Mouse (Mus musculus) bone marrow macrophage, adult 2 months (primary cell): Measurements from ENCODE around the gene 1110065P20Rik. TPM values are rescaled to one million over a fixed set of nuclear protein-coding genes. Genes with fewer than 3 reads are reported as not detected.

Experiments used
- H3K27ac ChIP-seq: 2 replicates; pipeline ENCODE4 v1.5.1; 2012; ENCODE audit warnings: low read depth, low read length; ENCODE audit not compliant: insufficient read depth
- H3K4me1 ChIP-seq: 2 replicates; pipeline ENCODE4 v1.6.1; 2012; ENCODE audit warnings: low read length; ENCODE audit not compliant: control insufficient read depth, insufficient read depth
- H3K4me3 ChIP-seq: 2 replicates; pipeline ENCODE4 v1.5.1; 2012; ENCODE audit warnings: mild to moderate bottlenecking, low read length, moderate library complexity; ENCODE audit not compliant: insufficient read depth
- CTCF ChIP-seq: IDR thresholded peaks from 2 replicates; pipeline ENCODE4 v1.5.1; 2012; ENCODE audit warnings: low read depth, mild to moderate bottlenecking, low read length, moderate library complexity
- POLR2A ChIP-seq: IDR thresholded peaks from 2 replicates; pipeline ENCODE4 v1.6.1; 2012; ENCODE audit warnings: mild to moderate bottlenecking, low read depth, low read length, borderline replicate concordance
- polyA plus RNA-seq: library from polyadenylated mRNA; stranded (reverse); fragments of >200 nt; gene quantifications from 2 replicates; pipeline ENCODE4 v1.2.4, GENCODE M21; 2012; ENCODE audit not compliant: missing spikeins, insufficient read depth, insufficient read length

Gene 1110065P20Rik
- 7.6 and 9.5 TPM in 2 replicates for polyA plus RNA-seq

- peak within 1 kb of the TSS; percentile 69 for H3K4me3 ChIP-seq
- no peak for TF ChIP-seq CTCF
- TF ChIP-seq POLR2A: no peak
- H3K27ac ChIP-seq: peak within 1 kb of the TSS; percentile 79
- H3K4me1 ChIP-seq: peaks cover 14% of the 10 kb centered on the region
Measured at GRCm38 (mm10) chr4:124850933-124851658, at the start of gene 1110065P20Rik. Gene 1110065P20Rik (minus strand): TSS chr4:124851196.

GRCm38 (mm10) chr4:124899906-124900305 is 48.9 kb upstream of the 1110065P20Rik start:
- no peak for TF ChIP-seq POLR2A
- no peak for TF ChIP-seq CTCF
- Histone ChIP-seq H3K4me3 (no peak overlapping the region), H3K27ac (no peak overlapping the region), H3K4me1 (no peaks in the 10 kb centered on the region)

GRCm38 (mm10) chr4:124898428-124898827 is 47.4 kb upstream of the 1110065P20Rik start:
- TF ChIP-seq POLR2A (no peak), CTCF (no peak)
- H3K27ac ChIP-seq: no peak overlapping the region
- H3K4me1 ChIP-seq: no peaks in the 10 kb centered on the region
- H3K4me3 ChIP-seq: no peak overlapping the region

GRCm38 (mm10) chr4:124894508-124895428 is 43.8 kb upstream of the 1110065P20Rik start:
- TF ChIP-seq CTCF (no peak), POLR2A (no peak)
- Histone ChIP-seq H3K4me3 (peak overlapping the region; percentile 50), H3K4me1 (no peaks in the 10 kb centered on the region), H3K27ac (no peak overlapping the region)

- no peak overlapping the region for H3K27ac ChIP-seq
- H3K4me1 ChIP-seq: no peaks in the 10 kb centered on the region
- TF ChIP-seq POLR2A (no peak), CTCF (no peak)
- H3K4me3 ChIP-seq: no peak overlapping the region
Measured at GRCm38 (mm10) chr4:124893769-124894168, 42.8 kb upstream of the 1110065P20Rik start.

GRCm38 (mm10) chr4:124890831-124891230 is 39.8 kb upstream of the 1110065P20Rik start:
- Histone ChIP-seq H3K4me1 (no peaks in the 10 kb centered on the region), H3K4me3 (no peak overlapping the region), H3K27ac (no peak overlapping the region)
- TF ChIP-seq POLR2A: no peak
- no peak for TF ChIP-seq CTCF

GRCm38 (mm10) chr4:124889935-124890334 is 38.9 kb upstream of the 1110065P20Rik start:
- Histone ChIP-seq H3K4me1 (no peaks in the 10 kb centered on the region), H3K4me3 (no peak overlapping the region), H3K27ac (no peak overlapping the region)
- TF ChIP-seq CTCF: no peak
- no peak for TF ChIP-seq POLR2A

- H3K27ac ChIP-seq: no peak overlapping the region
- no peak overlapping the region for H3K4me3 ChIP-seq
- H3K4me1 ChIP-seq: no peaks in the 10 kb centered on the region
- TF ChIP-seq CTCF (no peak), POLR2A (no peak)
Measured at GRCm38 (mm10) chr4:124888702-124889101, 37.7 kb upstream of the 1110065P20Rik start.

GRCm38 (mm10) chr4:124882151-124882729 is 31.2 kb upstream of the 1110065P20Rik start:
- Histone ChIP-seq H3K27ac (no peak overlapping the region), H3K4me1 (no peaks in the 10 kb centered on the region), H3K4me3 (no peak overlapping the region)
- TF ChIP-seq POLR2A (no peak), CTCF (no peak)
